Mouse (Mus musculus): ENCODE results near the gene Unc5c. TPM values are rescaled to one million over a fixed set of nuclear protein-coding genes. Genes with fewer than 3 reads are reported as not detected.

The Unc5c gene
- total and polyA plus RNA-seq, 3 experiments, result not detected

GRCm38 (mm10) chr3:141629431-141629830 is 164.4 kb downstream of the Unc5c start:
- H3K4me3 ChIP-seq (replicated peaks in 1 of 3; ENCODE audit: low read depth in 2 of 3, low read length in 2 of 3, poor library complexity in 1 of 3), result no peak overlapping the region
- no peak overlapping the region for H3K4me2 ChIP-seq (ENCODE audit: insufficient read depth, low read depth, poor library complexity, severe bottlenecking)
- in situ Hi-C loops (cut with MboI; ENCODE audit: low pct_ligation_motif_present, low pct_unique_long_range_greater_than_20kb, low sequenced_read_pairs), result no loop called here
- H3K27me3 ChIP-seq (replicated peaks), result no peaks in the 10 kb centered on the region
- H3K36me3 ChIP-seq (replicated peaks in 1 of 2; ENCODE audit: control insufficient read depth in 1 of 2, insufficient read depth in 1 of 2, low read length in 1 of 2), result no peaks in the 10 kb centered on the region
- no peaks in the 10 kb centered on the region for H3K79me2 ChIP-seq (replicated peaks; ENCODE audit: control insufficient read depth, extremely low read depth, insufficient read depth, poor library complexity, severe bottlenecking)
- H3K4me1 ChIP-seq (ENCODE audit: control insufficient read depth in 1 of 2, insufficient read depth in 2 of 2), result no peaks in the 10 kb centered on the region
- H3K27ac ChIP-seq (ENCODE audit: insufficient read depth, low read depth), result no peak overlapping the region
- TF ChIP-seq MEF2A (IDR thresholded peaks at IDR 0.05; ENCODE audit: borderline replicate concordance, low read depth, low read length), result no peak
- no peak for TF ChIP-seq ELF1 (IDR thresholded peaks at IDR 0.05; ENCODE audit: low read depth, low read length)
- TF ChIP-seq RAD21 (IDR thresholded peaks at IDR 0.05; ENCODE audit: low read depth, low read length), result no peak
- no peak for TF ChIP-seq MYC (IDR thresholded peaks at IDR 0.05; ENCODE audit: low read depth, low read length)
- no peak for TF ChIP-seq TCF12 (IDR thresholded peaks at IDR 0.05; ENCODE audit: low read depth, low read length)
- no peak for TF ChIP-seq SMC3 (IDR thresholded peaks at IDR 0.05; ENCODE audit: low read depth, low read length)
- TF ChIP-seq GABPA (IDR thresholded peaks at IDR 0.05; ENCODE audit: insufficient replicate concordance, low read depth, low read length), result no peak
- no peak for TF ChIP-seq HCFC1 (IDR thresholded peaks at IDR 0.05; ENCODE audit: low read depth, low read length)
- no peak for TF ChIP-seq PAX5 (IDR thresholded peaks at IDR 0.05; ENCODE audit: low read length)
- TF ChIP-seq NELFE (IDR thresholded peaks at IDR 0.05; ENCODE audit: low read depth, low read length), result no peak
- no peak for TF ChIP-seq CHD1 (IDR thresholded peaks at IDR 0.05; ENCODE audit: low read depth, low read length)
- H3K9ac ChIP-seq (ENCODE audit: insufficient read depth, low read depth), result no peak overlapping the region
- dilution Hi-C loops (cut with MboI; ENCODE audit: extremely low pct_ligation_motif_present, extremely low pct_unique_long_range_greater_than_20kb, low sequenced_read_pairs), result no loop called here
- DNase-seq (ENCODE audit: extremely low read depth), result no peak
- no peaks in the 10 kb centered on the region for H3K9me3 ChIP-seq (replicated peaks; ENCODE audit: low read length)

- Histone ChIP-seq H3K4me3 (replicated peaks in 1 of 3; ENCODE audit: low read depth in 2 of 3, low read length in 2 of 3, poor library complexity in 1 of 3) (no peak overlapping the region), H3K9ac (ENCODE audit: insufficient read depth, low read depth) (no peak overlapping the region), H3K79me2 (replicated peaks; ENCODE audit: control insufficient read depth, extremely low read depth, insufficient read depth, poor library complexity, severe bottlenecking) (no peaks in the 10 kb centered on the region), H3K36me3 (replicated peaks in 1 of 2; ENCODE audit: control insufficient read depth in 1 of 2, insufficient read depth in 1 of 2, low read length in 1 of 2) (no peaks in the 10 kb centered on the region), H3K4me2 (ENCODE audit: insufficient read depth, low read depth, poor library complexity, severe bottlenecking) (no peak overlapping the region), H3K27me3 (replicated peaks) (no peaks in the 10 kb centered on the region), H3K4me1 (ENCODE audit: control insufficient read depth in 1 of 2, insufficient read depth in 2 of 2) (no peaks in the 10 kb centered on the region), H3K9me3 (replicated peaks; ENCODE audit: low read length) (no peaks in the 10 kb centered on the region), H3K27ac (ENCODE audit: insufficient read depth, low read depth) (no peak overlapping the region)
- in situ Hi-C loops (cut with MboI; ENCODE audit: low pct_ligation_motif_present, low pct_unique_long_range_greater_than_20kb, low sequenced_read_pairs), result no loop called here
- no peak for TF ChIP-seq POLR2AphosphoS2 (IDR thresholded peaks at IDR 0.05; ENCODE audit: low read depth, low read length)
- TF ChIP-seq ZC3H11A (IDR thresholded peaks at IDR 0.05; ENCODE audit: low read depth, low read length), result no peak
- TF ChIP-seq MEF2A (IDR thresholded peaks at IDR 0.05; ENCODE audit: borderline replicate concordance, low read depth, low read length), result no peak
- no peak for TF ChIP-seq SMC3 (IDR thresholded peaks at IDR 0.05; ENCODE audit: low read depth, low read length)
- TF ChIP-seq USF2 (conservative IDR thresholded peaks at IDR 0.05; ENCODE audit: low read depth, low read length), result no peak
- no peak for TF ChIP-seq GABPA (IDR thresholded peaks at IDR 0.05; ENCODE audit: insufficient replicate concordance, low read depth, low read length)
- no peak for TF ChIP-seq CHD2 (IDR thresholded peaks at IDR 0.05; ENCODE audit: low read length)
- no peak for TF ChIP-seq ZMIZ1 (IDR thresholded peaks at IDR 0.05; ENCODE audit: low read depth, low read length)
- TF ChIP-seq EP300 (IDR thresholded peaks at IDR 0.05; ENCODE audit: low read length), result no peak
- TF ChIP-seq USF1 (IDR thresholded peaks at IDR 0.05; ENCODE audit: low read depth, low read length), result no peak
- no peak for TF ChIP-seq SIN3A (IDR thresholded peaks at IDR 0.05; ENCODE audit: low read length)
- no peak for TF ChIP-seq KAT2A (IDR thresholded peaks at IDR 0.05; ENCODE audit: insufficient replicate concordance, low read length)
- no peak for TF ChIP-seq RAD21 (IDR thresholded peaks at IDR 0.05; ENCODE audit: low read depth, low read length)
- no peak for TF ChIP-seq MAFK (IDR thresholded peaks at IDR 0.05; ENCODE audit: insufficient replicate concordance, low read length)
- TF ChIP-seq TBP (conservative IDR thresholded peaks at IDR 0.05; ENCODE audit: low read depth, low read length), result no peak
- dilution Hi-C loops (cut with MboI; ENCODE audit: extremely low pct_ligation_motif_present, extremely low pct_unique_long_range_greater_than_20kb, low sequenced_read_pairs), result no loop called here
- no peak for DNase-seq (ENCODE audit: extremely low read depth)
Measured at GRCm38 (mm10) chr3:141637900-141638299, 172.9 kb downstream of the Unc5c start.

Data from CH12.LX (cell line).